Mouse (Mus musculus): Measurements from ENCODE around the gene Lsamp.

Lsamp gene

GRCm38 (mm10) chr16:39984205-39984634 is at the start of gene Lsamp:
Gene Lsamp (plus strand): TSS chr16:39984361.
- DNase-seq (ENCODE audit: low spot score in 2 of 2) = peak; percentile 86 to 92

- no peak for DNase-seq (ENCODE audit: low spot score in 2 of 2)
Observed at GRCm38 (mm10) chr16:39957686-39958085, 26.5 kb upstream of the Lsamp start.

- DNase-seq (ENCODE audit: low spot score in 2 of 2) = no peak
Observed at GRCm38 (mm10) chr16:39972712-39973111, 11.4 kb upstream of the Lsamp start.

- DNase-seq (ENCODE audit: low spot score in 2 of 2) = peak in 1 of 2 experiments; percentile 44
Observed at GRCm38 (mm10) chr16:39984635-39985291, 602 bp downstream of the Lsamp start.

- peak in 1 of 2 experiments; percentile 11 for DNase-seq (ENCODE audit: low spot score in 2 of 2)
Observed at GRCm38 (mm10) chr16:39988466-39988865, 4.3 kb downstream of the Lsamp start.

GRCm38 (mm10) chr16:39994821-39995220 is 10.7 kb downstream of the Lsamp start:
- no peak for DNase-seq (ENCODE audit: low spot score in 2 of 2)

- no peak for DNase-seq (ENCODE audit: low spot score in 2 of 2)
Observed at GRCm38 (mm10) chr16:40008800-40009199, 24.6 kb downstream of the Lsamp start.

- DNase-seq (ENCODE audit: low spot score in 2 of 2) = no peak
Observed at GRCm38 (mm10) chr16:40011106-40011505, 26.9 kb downstream of the Lsamp start.

GRCm38 (mm10) chr16:40022611-40023010 is 38.5 kb downstream of the Lsamp start:
- DNase-seq (ENCODE audit: low spot score in 2 of 2) = no peak

- DNase-seq (ENCODE audit: low spot score in 2 of 2) = no peak
Observed at GRCm38 (mm10) chr16:40036719-40037118, 52.6 kb downstream of the Lsamp start.

GRCm38 (mm10) chr16:40059546-40059945 is 75.4 kb downstream of the Lsamp start:
- peak in 1 of 2 experiments; percentile 28 for DNase-seq (ENCODE audit: low spot score in 2 of 2)

- no peak for DNase-seq (ENCODE audit: low spot score in 2 of 2)
Observed at GRCm38 (mm10) chr16:40059968-40060367, 75.8 kb downstream of the Lsamp start.

- no peak for DNase-seq (ENCODE audit: low spot score in 2 of 2)
Observed at GRCm38 (mm10) chr16:40060491-40060890, 76.3 kb downstream of the Lsamp start.

- DNase-seq (ENCODE audit: low spot score in 2 of 2) = no peak
Observed at GRCm38 (mm10) chr16:40075556-40075955, 91.4 kb downstream of the Lsamp start.

GRCm38 (mm10) chr16:40080224-40080623 is 96.1 kb downstream of the Lsamp start:
- no peak for DNase-seq (ENCODE audit: low spot score in 2 of 2)

GRCm38 (mm10) chr16:40104329-40104728 is 120.2 kb downstream of the Lsamp start:
- no peak for DNase-seq (ENCODE audit: low spot score in 2 of 2)

- DNase-seq (ENCODE audit: low spot score in 2 of 2) = no peak
Observed at GRCm38 (mm10) chr16:40182918-40183317, 198.8 kb downstream of the Lsamp start.

- DNase-seq (ENCODE audit: low spot score in 2 of 2) = no peak
Observed at GRCm38 (mm10) chr16:40187987-40188590, 203.9 kb downstream of the Lsamp start.

GRCm38 (mm10) chr16:40194401-40194800 is 210.2 kb downstream of the Lsamp start:
- DNase-seq (ENCODE audit: low spot score in 2 of 2) = no peak

- DNase-seq (ENCODE audit: low spot score in 2 of 2) = no peak
Observed at GRCm38 (mm10) chr16:40194839-40195238, 210.7 kb downstream of the Lsamp start.

GRCm38 (mm10) chr16:40228627-40229026 is 244.5 kb downstream of the Lsamp start:
- DNase-seq (ENCODE audit: low spot score in 2 of 2) = peak in 1 of 2 experiments; percentile 65

- no peak for DNase-seq (ENCODE audit: low spot score in 2 of 2)
Observed at GRCm38 (mm10) chr16:40233066-40233465, 248.9 kb downstream of the Lsamp start.

GRCm38 (mm10) chr16:40234151-40234895 is 250.2 kb downstream of the Lsamp start:
- DNase-seq (ENCODE audit: low spot score in 2 of 2) = no peak
